Mouse (Mus musculus): ENCODE data around the gene Adamts16. TPM values are rescaled to one million over a fixed set of nuclear protein-coding genes. Genes with fewer than 3 reads are reported as not detected.

Adamts16 gene
- polyA plus RNA-seq, 1 experiment from 2014 or later: 0.09 TPM

DNA sequence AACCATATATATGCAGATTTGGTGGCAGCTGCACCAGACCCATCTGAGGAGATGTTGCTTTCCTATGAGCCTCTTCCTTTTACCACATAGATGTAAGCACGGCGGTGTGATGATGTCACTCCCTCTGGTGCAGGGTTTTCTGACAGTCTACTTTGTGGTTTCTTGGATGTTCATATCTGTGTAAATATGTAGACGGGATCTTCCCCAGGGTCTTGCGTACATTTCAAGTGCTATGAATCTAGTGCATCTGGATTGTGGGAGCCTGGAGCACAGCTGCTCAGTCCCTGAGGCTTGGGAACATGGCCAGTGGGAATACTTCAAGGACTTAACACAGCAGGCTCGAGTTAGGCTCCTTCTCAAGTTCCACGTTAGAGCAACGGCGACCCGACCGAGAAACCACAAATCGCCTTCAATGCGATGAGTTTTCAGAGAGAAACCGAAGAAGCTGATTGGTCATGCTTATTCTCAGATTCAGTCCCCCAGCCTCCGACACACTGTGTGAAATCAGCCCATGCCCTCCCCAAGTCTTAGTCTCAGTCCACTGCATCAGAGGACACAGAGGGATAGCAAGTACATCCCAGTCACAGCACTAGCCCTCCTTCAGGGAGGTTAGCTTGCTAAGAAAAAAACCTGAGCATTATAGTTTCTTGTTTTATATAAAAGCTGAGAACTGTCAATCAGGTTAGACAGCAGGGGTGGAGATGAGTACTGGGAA lies 95.2 kb downstream of the Adamts16 start:
- ATAC-seq (ENCODE audit: borderline replicate concordance, extremely low read depth, low FRiP score, low TSS enrichment): no peak
- Histone ChIP-seq H3K27ac (no peak overlapping the region), H3K4me3 (no peak overlapping the region), H3K4me1 (no peaks in the 10 kb centered on the region), H3K27me3 (no peaks in the 10 kb centered on the region), H3K4me2 (no peak overlapping the region), H3K36me3 (no peaks in the 10 kb centered on the region), H3K9ac (no peak overlapping the region), H3K9me3 (no peaks in the 10 kb centered on the region)
- 57% methylated on average over 14 of the region's 14 CpGs for WGBS

DNA sequence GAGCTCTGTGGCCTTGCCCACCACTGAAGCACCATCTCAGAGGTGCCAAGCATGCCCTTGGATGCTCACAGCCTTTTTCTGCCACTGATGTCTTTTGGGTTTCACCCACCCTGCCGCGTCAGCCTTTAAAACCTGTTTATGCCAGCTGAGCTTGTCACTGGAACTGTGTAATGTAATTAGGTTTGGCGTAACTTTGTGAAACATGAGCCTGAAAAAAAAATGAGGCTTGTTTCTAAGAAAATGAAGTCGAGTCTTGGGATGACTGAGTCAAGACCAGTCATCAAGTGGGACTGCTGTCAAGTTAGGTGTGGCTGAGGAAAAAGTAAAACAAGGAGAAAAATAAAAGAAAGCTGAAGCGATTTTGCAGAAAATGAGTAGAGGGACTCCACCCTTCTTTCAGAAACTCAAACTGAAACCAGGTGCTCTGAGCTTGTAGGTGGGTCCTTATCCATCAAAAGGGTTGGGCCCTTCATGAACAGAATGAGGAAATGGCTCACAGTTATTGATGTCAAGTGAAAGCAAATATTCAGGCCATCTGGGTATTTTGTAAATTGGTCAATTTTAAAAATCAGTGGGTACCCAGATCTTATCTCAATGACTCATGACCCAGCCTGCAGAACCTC lies 97.1 kb downstream of the Adamts16 start:
- 72% methylated on average over 5 of the region's 5 CpGs for WGBS
- Histone ChIP-seq H3K9ac (no peak overlapping the region), H3K4me3 (no peak overlapping the region), H3K9me3 (no peaks in the 10 kb centered on the region), H3K36me3 (no peaks in the 10 kb centered on the region), H3K4me2 (no peak overlapping the region), H3K27ac (no peak overlapping the region), H3K4me1 (0 out of 2 replicates have a peak, but pooled peaks cover 10% of the 10 kb centered on the region), H3K27me3 (no peaks in the 10 kb centered on the region)
- no peak for ATAC-seq (ENCODE audit: borderline replicate concordance, extremely low read depth, low FRiP score, low TSS enrichment)

GRCm38 (mm10) chr13:70742693-70743092 lies 98.9 kb downstream of the Adamts16 start:
- Histone ChIP-seq H3K4me2 (no peak overlapping the region), H3K36me3 (no peaks in the 10 kb centered on the region), H3K27ac (no peak overlapping the region), H3K4me3 (no peak overlapping the region), H3K4me1 (0 out of 2 replicates have a peak, but pooled peaks cover 10% of the 10 kb centered on the region), H3K9ac (no peak overlapping the region), H3K27me3 (no peaks in the 10 kb centered on the region), H3K9me3 (no peaks in the 10 kb centered on the region)
- ATAC-seq (ENCODE audit: borderline replicate concordance, extremely low read depth, low FRiP score, low TSS enrichment): no peak
- WGBS: 90% methylated on average over 4 of the region's 4 CpGs

DNA sequence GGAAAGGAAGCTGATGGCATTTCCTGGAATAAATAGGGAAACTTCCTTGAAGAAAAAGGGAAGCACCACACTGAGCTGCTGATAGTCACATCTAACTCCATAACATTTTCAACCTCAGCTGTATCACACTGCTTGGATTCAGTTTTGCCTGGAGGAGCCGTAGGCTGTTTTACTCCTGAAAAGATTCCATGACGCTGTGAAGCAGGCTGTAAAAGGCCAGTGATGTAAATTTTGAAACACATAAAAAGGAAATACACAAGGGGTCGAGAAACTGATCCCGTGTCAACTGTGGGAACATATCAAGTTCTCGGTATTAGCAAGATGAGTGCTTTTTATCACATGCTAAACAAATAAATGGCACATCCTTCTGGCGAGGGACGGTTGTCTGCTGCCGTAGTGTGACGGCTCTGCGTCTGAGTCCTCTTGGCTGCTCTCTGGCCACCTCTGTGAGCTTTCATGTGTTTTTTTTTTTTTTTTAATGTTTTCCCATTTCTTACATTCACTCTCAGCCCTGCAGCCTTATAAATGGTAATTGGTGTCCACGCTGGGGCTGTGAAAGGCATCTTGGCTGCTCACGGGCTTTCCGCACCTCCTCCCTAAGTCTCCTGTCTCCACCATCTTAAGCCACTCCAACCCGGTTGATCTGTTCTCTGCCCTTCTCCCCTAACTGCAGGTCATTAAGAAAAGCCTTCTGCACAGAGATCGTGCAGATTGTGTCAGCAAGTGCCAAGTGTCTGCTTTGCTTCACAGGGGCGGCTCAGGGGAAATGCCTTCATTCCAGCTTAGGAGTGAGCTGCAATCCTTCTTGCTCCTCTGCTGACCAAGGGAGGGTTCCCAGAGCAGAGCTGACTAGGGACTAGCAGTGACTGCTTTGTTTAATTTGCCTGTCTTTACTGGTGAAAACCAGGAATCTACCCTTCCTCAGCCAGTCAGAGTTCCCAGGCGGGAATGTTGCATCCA lies 101.0 kb downstream of the Adamts16 start:
- no peak overlapping the region for H3K4me2 ChIP-seq
- H3K9ac ChIP-seq: no peak overlapping the region
- H3K4me1 ChIP-seq: peaks cover 22% of the 10 kb centered on the region
- H3K27ac ChIP-seq: no peak overlapping the region
- no peaks in the 10 kb centered on the region for H3K27me3 ChIP-seq
- no peak for ATAC-seq (ENCODE audit: borderline replicate concordance, extremely low read depth, low FRiP score, low TSS enrichment)
- H3K4me3 ChIP-seq: no peak overlapping the region
- H3K9me3 ChIP-seq: no peaks in the 10 kb centered on the region
- 27% methylated on average over 17 of the region's 17 CpGs for WGBS
- no peaks in the 10 kb centered on the region for H3K36me3 ChIP-seq

DNA sequence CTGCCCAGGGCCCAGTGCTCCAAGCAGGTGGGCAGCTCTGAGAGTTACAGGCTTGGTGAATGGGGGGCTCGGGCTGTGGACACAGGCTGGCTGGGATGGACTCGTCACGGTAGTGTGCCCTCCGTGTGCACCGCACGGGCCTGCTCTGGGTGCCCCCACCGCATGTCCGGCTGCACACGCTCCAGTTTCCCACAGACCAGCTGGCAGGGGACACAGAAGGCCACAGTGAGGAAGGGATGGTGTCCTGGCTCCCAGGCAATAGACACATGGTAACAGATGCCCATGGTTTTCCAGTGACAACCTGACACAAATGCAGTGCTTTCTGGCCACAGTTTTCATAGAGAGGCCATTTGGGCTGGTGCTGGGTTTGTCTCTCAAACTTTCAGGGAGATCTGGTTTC lies 102.8 kb downstream of the Adamts16 start:
- no peak overlapping the region for H3K27ac ChIP-seq
- no peak for ATAC-seq (ENCODE audit: borderline replicate concordance, extremely low read depth, low FRiP score, low TSS enrichment)
- H3K36me3 ChIP-seq: no peaks in the 10 kb centered on the region
- no peaks in the 10 kb centered on the region for H3K9me3 ChIP-seq
- H3K4me1 ChIP-seq: peaks cover 22% of the 10 kb centered on the region
- H3K4me3 ChIP-seq: no peak overlapping the region
- 96% methylated on average over 9 of the region's 9 CpGs for WGBS
- H3K27me3 ChIP-seq: no peaks in the 10 kb centered on the region
- H3K4me2 ChIP-seq: no peak overlapping the region
- no peak overlapping the region for H3K9ac ChIP-seq

DNA sequence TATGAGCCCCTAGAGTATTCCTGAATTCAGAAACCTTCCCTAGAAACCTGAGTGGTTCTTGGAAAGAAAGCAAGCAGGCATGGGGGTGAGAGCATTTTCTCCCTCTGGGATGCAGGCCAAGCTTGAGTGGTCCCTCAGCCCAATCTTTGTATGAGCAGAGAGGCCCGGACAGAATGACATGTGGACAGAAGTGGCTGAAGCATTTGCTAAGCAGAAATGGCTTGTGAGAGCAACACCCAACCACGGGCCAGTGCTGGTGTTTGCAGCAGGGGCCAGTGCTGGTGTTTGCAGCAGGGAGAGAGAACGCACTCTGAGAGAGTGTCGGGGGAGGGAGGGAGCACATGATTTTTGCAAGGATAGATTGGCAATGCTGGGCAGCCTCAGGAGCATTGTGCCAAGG lies 105.2 kb downstream of the Adamts16 start:
- Histone ChIP-seq H3K9me3 (no peaks in the 10 kb centered on the region), H3K4me2 (no peak overlapping the region), H3K9ac (no peak overlapping the region), H3K4me1 (peaks cover 25% of the 10 kb centered on the region), H3K27me3 (no peaks in the 10 kb centered on the region), H3K27ac (no peak overlapping the region), H3K36me3 (no peaks in the 10 kb centered on the region), H3K4me3 (no peak overlapping the region)
- WGBS: 18% methylated on average over 4 of the region's 4 CpGs
- peak; percentile 49; the same call in 1 of the 2 replicates for ATAC-seq (ENCODE audit: borderline replicate concordance, extremely low read depth, low FRiP score, low TSS enrichment)

DNA sequence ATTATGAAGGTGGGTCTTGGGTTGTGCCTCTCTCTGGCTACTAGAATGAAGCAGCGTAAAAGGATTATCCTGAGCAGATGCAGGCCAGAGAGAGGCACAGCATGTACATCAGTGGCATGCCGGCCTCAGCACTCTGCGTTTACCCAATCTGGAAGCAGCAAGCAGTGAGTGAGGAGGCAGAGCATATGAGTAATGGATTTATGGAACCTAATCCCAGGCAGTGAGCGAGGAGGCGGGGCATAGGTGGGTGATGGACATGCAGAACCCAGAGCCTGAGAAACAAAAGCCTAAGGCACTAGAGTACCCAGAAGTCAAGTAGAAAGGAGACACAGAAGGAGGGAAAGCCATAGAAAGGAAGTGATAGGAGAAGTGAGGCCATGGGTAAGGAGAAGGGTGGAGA lies 107.0 kb downstream of the Adamts16 start:
- H3K9me3 ChIP-seq: no peaks in the 10 kb centered on the region
- no peak for ATAC-seq (ENCODE audit: borderline replicate concordance, extremely low read depth, low FRiP score, low TSS enrichment)
- no peak overlapping the region for H3K9ac ChIP-seq
- H3K27me3 ChIP-seq: no peaks in the 10 kb centered on the region
- no peak overlapping the region for H3K4me2 ChIP-seq
- no peak overlapping the region for H3K4me3 ChIP-seq
- no peaks in the 10 kb centered on the region for H3K36me3 ChIP-seq
- H3K27ac ChIP-seq: no peak overlapping the region
- H3K4me1 ChIP-seq: peaks cover 15% of the 10 kb centered on the region
- 78% methylated on average over 5 of the region's 5 CpGs for WGBS

- Histone ChIP-seq H3K36me3 (no peaks in the 10 kb centered on the region), H3K4me1 (peaks cover 15% of the 10 kb centered on the region), H3K9me3 (no peaks in the 10 kb centered on the region), H3K4me3 (no peak overlapping the region), H3K4me2 (no peak overlapping the region), H3K9ac (no peak overlapping the region), H3K27ac (no peak overlapping the region), H3K27me3 (no peaks in the 10 kb centered on the region)
- ATAC-seq (ENCODE audit: borderline replicate concordance, extremely low read depth, low FRiP score, low TSS enrichment): no peak
- WGBS: 73% methylated on average over 1 of the region's 1 CpGs
These were observed 107.7 kb downstream of the Adamts16 start for GRCm38 (mm10) chr13:70733911-70734310.

DNA sequence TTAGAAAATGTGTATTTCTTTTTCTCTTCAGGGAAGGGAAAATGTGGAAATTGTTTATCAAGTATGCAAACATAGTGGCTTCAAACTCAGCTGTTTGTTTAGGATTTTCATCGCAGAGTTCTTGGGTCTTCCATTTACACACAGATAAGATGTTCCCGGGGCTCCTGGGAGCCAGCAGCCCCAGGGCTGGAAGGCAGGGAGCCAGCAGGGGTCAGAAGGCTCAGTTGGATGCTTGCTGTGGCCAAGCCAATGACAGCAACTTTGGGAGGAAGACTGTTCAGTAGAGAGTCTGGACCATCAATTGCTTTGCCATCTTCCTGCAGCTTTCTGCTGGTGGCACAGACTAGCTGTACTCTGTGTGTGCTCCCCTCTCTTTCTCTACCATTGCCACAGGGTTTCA lies 108.4 kb downstream of the Adamts16 start:
- peaks cover 15% of the 10 kb centered on the region for H3K4me1 ChIP-seq
- H3K4me2 ChIP-seq: no peak overlapping the region
- H3K9me3 ChIP-seq: no peaks in the 10 kb centered on the region
- no peak overlapping the region for H3K9ac ChIP-seq
- 9% methylated on average over 2 of the region's 2 CpGs for whole genome bisulfite sequencing
- H3K4me3 ChIP-seq: no peak overlapping the region
- peak; percentile 29; the same call in 1 of the 2 replicates for ATAC-seq (ENCODE audit: borderline replicate concordance, extremely low read depth, low FRiP score, low TSS enrichment)
- no peaks in the 10 kb centered on the region for H3K27me3 ChIP-seq
- no peaks in the 10 kb centered on the region for H3K36me3 ChIP-seq
- H3K27ac ChIP-seq: no peak overlapping the region

GRCm38 (mm10) chr13:70732781-70733180 lies 108.8 kb downstream of the Adamts16 start:
- ATAC-seq (ENCODE audit: borderline replicate concordance, extremely low read depth, low FRiP score, low TSS enrichment): no peak
- WGBS: 54% methylated on average over 5 of the region's 5 CpGs
- H3K36me3 ChIP-seq: no peaks in the 10 kb centered on the region

DNA sequence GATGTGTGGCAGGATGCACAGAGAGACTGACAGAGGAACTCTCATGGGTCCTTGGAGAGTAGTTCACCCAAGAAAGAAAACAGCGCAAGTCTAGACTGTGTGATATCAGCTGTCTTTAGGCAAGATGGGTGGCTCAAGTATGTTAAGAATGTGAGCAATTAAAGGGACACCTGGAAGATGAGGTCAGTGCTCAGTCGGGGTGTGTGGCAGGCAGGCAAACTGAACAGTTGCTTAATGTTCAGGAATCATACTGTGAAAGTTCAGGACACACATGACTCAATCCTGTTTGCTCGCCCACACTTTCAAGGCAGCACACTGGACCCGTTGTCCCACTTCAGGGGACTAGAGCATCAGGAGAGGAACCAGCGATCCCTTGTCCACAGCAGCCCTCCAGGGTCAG lies 110.3 kb downstream of the Adamts16 start:
- H3K9ac ChIP-seq: no peak overlapping the region

More at GRCm38 (mm10) chr13:70732781-70733180, 108.8 kb downstream of the Adamts16 start:
- Histone ChIP-seq H3K9me3 (no peaks in the 10 kb centered on the region), H3K4me3 (no peak overlapping the region), H3K27me3 (no peaks in the 10 kb centered on the region), H3K9ac (no peak overlapping the region), H3K4me2 (no peak overlapping the region), H3K27ac (no peak overlapping the region), H3K4me1 (peaks cover 15% of the 10 kb centered on the region)

More for the DNA sequence above, 110.3 kb downstream of the Adamts16 start:
- Histone ChIP-seq H3K27me3 (no peaks in the 10 kb centered on the region), H3K4me3 (no peak overlapping the region), H3K27ac (no peak overlapping the region), H3K4me1 (peaks cover 7% of the 10 kb centered on the region; the same call in 1 of the 2 replicates), H3K9me3 (no peaks in the 10 kb centered on the region), H3K36me3 (no peaks in the 10 kb centered on the region), H3K4me2 (no peak overlapping the region)
- WGBS: 49% methylated on average over 5 of the region's 5 CpGs
- no peak for ATAC-seq (ENCODE audit: borderline replicate concordance, extremely low read depth, low FRiP score, low TSS enrichment)
